Mouse (Mus musculus): ENCODE results near the gene Fstl3.

DNA sequence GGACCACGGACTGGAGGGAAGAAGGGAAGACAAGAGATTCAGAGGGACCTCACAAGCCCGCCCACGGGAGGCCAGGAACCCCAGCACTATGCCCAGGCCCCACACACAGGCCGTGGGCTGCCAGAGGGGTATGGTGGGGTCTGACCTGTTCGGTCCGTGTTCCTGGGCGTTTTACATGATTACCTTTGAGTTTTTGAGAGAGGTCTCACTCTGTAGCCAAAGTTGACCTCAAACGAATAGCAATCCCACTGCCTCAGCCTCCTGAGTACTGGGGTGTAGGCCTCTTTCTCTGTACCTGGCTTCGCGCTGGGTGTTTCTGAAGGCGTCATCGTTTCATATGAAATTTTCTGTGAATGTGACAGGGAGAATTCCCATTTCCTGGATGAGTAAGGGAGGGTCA, 44.7 kb downstream of the Fstl3 start:
- TF ChIP-seq CTCF (conservative IDR thresholded peaks at IDR 0.05; ENCODE audit: insufficient read depth, insufficient read length, low read depth, low read length) (no peak), POLR2A (IDR thresholded peaks at IDR 0.05; ENCODE audit: low read depth, low read length) (no peak)

Data from kidney, adult 2 months (tissue).